Mouse (Mus musculus): Measurements from ENCODE around the gene Rab33a.

Rab33a gene

DNA sequence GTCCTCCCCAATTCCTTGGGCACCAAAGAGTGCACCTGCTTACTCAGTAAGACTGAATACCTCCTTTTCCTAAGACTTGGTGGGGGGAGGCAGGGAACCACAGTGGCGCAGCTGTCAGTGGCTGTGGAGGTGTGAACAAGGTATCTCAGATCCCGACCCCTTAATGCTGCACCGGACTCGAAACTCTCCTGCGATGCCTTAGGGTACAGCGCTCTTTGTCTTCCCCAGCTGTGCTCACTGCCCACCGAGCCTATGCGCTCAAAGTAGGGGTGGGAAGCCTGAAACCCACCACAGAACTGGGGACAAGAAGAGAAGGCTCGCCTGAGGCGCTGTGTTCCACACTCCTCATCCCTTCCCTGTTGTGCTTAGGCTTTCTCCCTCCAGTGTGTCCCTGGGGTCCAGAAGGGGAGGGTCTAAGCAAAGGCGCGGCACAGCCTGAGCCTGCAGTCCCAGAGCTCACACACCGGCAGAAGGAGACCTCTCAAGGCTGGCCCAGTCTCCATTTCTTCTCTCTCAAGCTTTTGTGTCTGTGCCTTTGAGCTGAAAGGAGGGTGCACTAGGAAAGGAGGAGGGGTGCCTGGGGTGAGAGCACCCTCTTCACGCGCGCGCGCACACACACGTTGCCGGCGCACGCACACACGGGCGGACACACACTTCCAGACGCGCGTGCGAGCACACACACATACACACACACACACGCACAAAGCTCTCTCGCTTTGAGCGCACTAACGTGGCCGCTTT, at the start of gene Rab33a:
TSS of gene Rab33a (plus strand) at position 478 of the 741 bp plus-strand sequence.
- peak; percentile 46 for DNase-seq (ENCODE audit: low spot score)

DNA sequence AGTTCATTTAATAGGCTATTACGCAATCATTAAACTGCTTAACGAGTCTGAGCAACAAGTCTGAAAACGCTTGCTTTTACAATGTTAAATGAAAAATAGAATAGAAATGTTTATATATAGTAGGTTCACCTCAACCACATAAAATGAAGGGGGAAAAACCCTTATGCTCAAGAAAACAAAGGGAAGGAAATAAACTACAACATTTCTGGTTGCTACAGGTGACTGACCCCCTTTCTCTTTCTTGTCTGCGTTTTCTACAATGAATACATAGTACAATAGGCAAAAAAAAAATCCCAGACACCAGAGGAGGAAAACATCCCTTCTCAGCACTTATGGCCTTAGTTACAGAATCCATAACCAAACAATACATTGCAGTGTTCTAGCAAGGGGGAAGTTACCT, 38.0 kb upstream of the Rab33a start:
- no peak for DNase-seq (ENCODE audit: low spot score)

DNA sequence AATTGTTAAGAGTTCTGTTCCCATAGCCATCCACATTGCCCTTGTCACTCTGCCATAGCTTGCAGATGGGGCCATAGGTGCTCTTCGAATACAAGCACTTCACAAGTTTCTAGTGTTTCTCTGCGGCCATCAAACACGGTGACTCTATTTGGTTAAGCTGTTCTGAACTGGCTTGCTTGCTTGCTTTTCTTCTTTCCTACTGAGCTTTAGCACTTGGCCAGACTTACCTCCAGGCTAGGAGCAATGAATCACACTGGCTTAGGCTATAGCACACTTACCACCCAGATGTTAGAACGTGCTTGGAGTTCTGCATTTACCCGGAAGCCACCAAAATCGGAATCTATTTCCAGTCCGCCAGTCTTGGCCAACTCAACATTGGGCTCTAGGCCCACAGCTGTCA, 37.4 kb upstream of the Rab33a start:
- DNase-seq (ENCODE audit: low spot score): no peak

- no peak for DNase-seq (ENCODE audit: low spot score)
Observed at GRCm38 (mm10) chrX:48493763-48494162, 25.3 kb upstream of the Rab33a start.

- DNase-seq (ENCODE audit: low spot score): peak; percentile 89
Observed at GRCm38 (mm10) chrX:48513166-48513807, 5.8 kb upstream of the Rab33a start, which contains the start of gene Aifm1. Gene Aifm1, minus strand, starts transcription at chrX:48513563.

DNA sequence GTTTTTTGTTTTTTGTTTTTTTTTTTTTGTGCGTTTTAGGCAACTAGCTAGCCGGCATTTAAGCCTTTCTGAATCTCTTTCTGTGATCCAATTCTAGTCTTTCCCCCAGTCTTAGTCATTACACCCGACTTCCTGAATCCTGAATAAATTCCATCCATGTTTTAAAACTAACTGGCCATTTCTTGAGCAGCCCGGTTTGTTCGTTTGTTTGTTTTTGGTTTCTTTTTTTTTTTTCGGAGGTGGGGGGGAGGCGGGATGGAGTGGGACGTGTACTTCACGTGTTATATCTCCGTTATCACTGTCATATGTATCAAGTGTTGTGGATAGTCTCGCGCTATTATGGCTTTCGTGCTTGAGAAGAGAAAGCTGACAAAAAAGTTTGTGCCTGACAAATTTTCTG, 5.3 kb upstream of the Rab33a start:
- no peak for DNase-seq (ENCODE audit: low spot score)

DNA sequence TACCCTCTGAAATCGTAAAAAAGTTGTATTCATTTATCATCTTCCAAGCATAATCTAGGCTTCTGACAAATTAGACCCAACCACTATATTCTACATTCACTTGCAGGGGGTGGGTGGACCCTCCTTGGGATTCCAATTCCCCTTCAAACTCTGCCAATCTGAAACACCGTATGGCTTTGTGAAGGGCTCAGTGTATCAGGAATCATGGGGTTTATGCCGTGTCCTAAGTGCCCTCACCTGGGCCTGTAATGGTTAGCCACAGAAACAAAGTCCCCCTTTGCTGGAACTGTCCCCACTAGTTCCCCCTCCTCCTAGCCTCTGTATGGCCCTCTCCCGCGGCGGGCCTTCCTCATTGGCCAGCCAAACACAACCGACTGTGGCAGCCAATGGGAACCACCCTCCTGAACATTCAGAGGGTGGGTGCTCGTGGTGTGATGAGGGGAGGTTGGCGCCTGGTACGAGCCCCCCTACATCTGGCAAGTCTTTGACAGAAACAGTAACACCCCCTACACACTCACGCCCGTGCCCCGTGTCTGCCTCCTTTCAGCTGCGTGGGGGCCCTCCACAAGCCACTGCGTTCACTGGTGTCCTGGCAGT, 776 bp upstream of the Rab33a start:
- DNase-seq (ENCODE audit: low spot score): peak; percentile 57

DNA sequence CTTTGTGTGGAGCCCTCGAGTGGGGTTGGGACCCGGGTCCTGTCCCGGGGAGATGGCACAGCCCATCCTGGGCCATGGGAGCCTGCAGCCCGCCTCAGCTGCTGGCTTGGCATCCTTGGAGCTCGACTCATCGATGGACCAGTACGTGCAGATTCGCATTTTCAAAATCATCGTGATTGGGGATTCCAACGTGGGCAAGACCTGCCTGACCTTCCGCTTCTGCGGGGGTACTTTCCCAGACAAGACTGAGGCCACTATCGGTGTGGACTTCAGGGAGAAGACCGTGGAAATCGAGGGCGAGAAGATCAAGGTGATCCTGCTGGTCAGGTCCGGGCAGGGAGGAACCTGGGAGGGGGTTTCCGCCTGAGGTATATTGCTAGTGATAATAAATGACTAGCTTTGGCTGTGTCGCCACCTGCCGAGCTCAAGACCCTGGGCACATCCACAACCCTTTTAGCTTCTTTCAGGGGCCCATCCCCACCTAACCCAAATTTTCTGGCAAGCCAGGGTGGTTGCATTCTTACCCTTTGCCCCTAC, 532 bp downstream of the Rab33a start:
- no peak for DNase-seq (ENCODE audit: low spot score)

- DNase-seq (ENCODE audit: low spot score): no peak
Observed at GRCm38 (mm10) chrX:48521651-48522050, 2.6 kb downstream of the Rab33a start.

- DNase-seq (ENCODE audit: low spot score): no peak
Observed at GRCm38 (mm10) chrX:48523512-48523911, 4.4 kb downstream of the Rab33a start.

DNA sequence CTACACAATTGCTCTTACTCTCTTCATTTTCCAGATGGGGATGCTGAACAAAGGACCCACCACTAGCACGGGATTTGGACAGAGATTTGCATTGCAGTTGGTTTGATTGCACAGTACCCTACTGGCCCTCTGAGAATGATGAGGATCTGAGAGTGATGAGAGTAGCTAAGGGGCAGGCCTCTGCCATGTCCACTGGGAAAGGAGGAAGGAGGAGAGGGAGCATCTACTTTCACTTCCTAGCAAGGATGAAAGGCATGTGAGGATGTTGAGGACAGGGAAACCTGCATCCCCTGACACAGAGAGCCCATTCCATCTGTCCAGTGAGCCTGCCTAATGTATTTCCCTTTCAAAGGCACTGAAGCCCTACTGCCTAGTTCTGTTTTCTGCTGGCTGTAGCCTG, 6.2 kb downstream of the Rab33a start:
- no peak for DNase-seq (ENCODE audit: low spot score)

GRCm38 (mm10) chrX:48525866-48526265, 6.8 kb downstream of the Rab33a start:
- DNase-seq (ENCODE audit: low spot score): no peak

DNA sequence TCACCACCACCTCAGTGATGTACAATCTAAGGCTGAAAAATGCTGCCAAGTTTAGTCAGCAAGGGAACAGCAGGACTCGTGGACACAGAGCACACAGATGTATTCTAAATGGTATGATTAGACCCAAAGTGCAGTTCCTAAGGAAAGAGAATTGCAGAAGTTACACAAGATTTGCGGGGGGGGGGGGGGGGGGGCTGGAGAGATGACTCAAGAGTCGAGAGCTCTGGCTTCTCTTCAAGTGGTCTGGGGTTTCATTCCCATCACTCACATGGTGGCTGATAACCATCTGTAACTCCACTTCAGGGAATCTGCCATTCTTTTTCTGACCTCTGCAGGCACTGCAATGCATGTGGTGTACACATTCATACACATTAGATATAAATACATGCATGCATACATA, 7.3 kb downstream of the Rab33a start:
- DNase-seq (ENCODE audit: low spot score): no peak

DNA sequence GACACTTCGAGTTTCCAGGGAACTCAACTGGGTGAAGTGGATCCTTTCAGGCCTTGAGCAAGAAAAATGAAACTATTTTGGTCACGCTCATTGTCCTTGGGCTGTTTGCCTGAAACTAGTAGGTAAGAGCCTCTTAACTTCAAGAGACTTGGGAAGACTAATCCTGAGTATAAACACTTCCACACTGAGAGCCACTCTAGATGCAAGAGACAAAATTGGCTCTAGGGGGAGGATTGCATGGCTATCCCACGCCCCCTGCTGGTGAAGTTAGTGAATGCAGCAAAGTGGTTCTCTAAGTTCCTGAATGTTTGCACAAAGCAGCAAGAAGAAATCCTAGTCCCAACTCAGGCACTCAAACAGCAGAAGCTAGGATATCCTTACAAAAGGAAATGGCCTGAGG, 13.1 kb downstream of the Rab33a start:
- DNase-seq (ENCODE audit: low spot score): peak; percentile 76

Measured in layer of hippocampus, adult 11-12 months (tissue).